Mouse (Mus musculus): ENCODE results near the gene Cnga2. TPM values are rescaled to one million over a fixed set of nuclear protein-coding genes. Genes with fewer than 3 reads are reported as not detected.

Gene Cnga2
- polyA plus RNA-seq, 1 experiment from 2014 or later = 0.10 TPM

Other genes starting within 250 kb of the Cnga2 start
- gene Vma21, start 175.9 kb upstream of the Cnga2 start, polyA plus RNA-seq (2015; fragmentation: Nextera tagmentation; extraction: Ambion mirVana) = 45.4 and 52.1 TPM in 2 replicates
- 0.18 TPM in 2 replicates for gene Gm1141, start 70.8 kb upstream of the Cnga2 start, polyA plus RNA-seq (2015; fragmentation: Nextera tagmentation; extraction: Ambion mirVana)
- gene Prrg3, start 29.2 kb upstream of the Cnga2 start, polyA plus RNA-seq (2015; fragmentation: Nextera tagmentation; extraction: Ambion mirVana) = 12.9 and 14.0 TPM in 2 replicates
- gene Fate1, start 18.9 kb upstream of the Cnga2 start, polyA plus RNA-seq (2015; fragmentation: Nextera tagmentation; extraction: Ambion mirVana) = 0.25 TPM in 1 of 2 replicates, not detected in the other
- gene Magea4, start 230.2 kb downstream of the Cnga2 start, polyA plus RNA-seq (2015; fragmentation: Nextera tagmentation; extraction: Ambion mirVana) = not detected in 2 replicates